Mouse (Mus musculus) lung, embryonic 14.5 days (tissue): ENCODE results near the gene Them5. TPM values are rescaled to one million over a fixed set of nuclear protein-coding genes. Genes with fewer than 3 reads are reported as not detected.

Experiments used
- ATAC-seq: fragments of 200-750 bp; cut with Nextera tagmentation; 2 replicates; pipeline ENCODE4 v1.8.0; 2017; ENCODE audit warnings: mild to moderate bottlenecking, moderate TSS enrichment, moderate library complexity; ENCODE audit not compliant: insufficient read depth
- DNase-seq: peaks from one replicate; pipeline ENCODE4 v3.0.0-alpha.2; 2015
- H3K27ac ChIP-seq: fragments of 300-500 bp; sonication (generic); 2 replicates; pipeline ENCODE4 v1.5.1; 2014; ENCODE audit warnings: low read depth, mild to moderate bottlenecking, moderate library complexity
- H3K27me3 ChIP-seq: fragments of 300-500 bp; sonication (generic); 2 replicates; pipeline ENCODE4 v1.6.1; 2014; ENCODE audit warnings: low read length, control low read depth; ENCODE audit not compliant: insufficient read depth
- H3K36me3 ChIP-seq: fragments of 300-500 bp; sonication (generic); 2 replicates; pipeline ENCODE4 v1.6.1; 2014; ENCODE audit warnings: control low read depth; ENCODE audit not compliant: insufficient read depth
- H3K4me1 ChIP-seq: fragments of 300-500 bp; sonication (generic); 2 replicates; pipeline ENCODE4 v1.6.1; 2014; ENCODE audit warnings: antibody characterized with exemption, control low read depth; ENCODE audit not compliant: insufficient read depth
- H3K4me2 ChIP-seq: fragments of 300-500 bp; sonication (generic); 2 replicates; pipeline ENCODE4 v1.6.1; 2014; ENCODE audit warnings: mild to moderate bottlenecking
- H3K4me3 ChIP-seq: fragments of 300-500 bp; sonication (generic); 2 replicates; pipeline ENCODE4 v1.5.1; 2014; ENCODE audit warnings: low read depth, low read length
- H3K9ac ChIP-seq: fragments of 300-500 bp; sonication (generic); 2 replicates; pipeline ENCODE4 v1.6.1; 2014
- H3K9me3 ChIP-seq: fragments of 300-500 bp; sonication (generic); 2 replicates; pipeline ENCODE4 v1.6.1; 2016; ENCODE audit warnings: low read depth, low read length, control low read depth
- CTCF ChIP-seq: IDR thresholded peaks from 2 replicates; pipeline ENCODE4 v1.5.1; 2016; ENCODE audit warnings: antibody characterized with exemption, low read depth
- WGBS: fragments of 180-500 bp; shearing (Covaris S2); extraction: QIAGEN DNeasy Blood & Tissue Kit; methylation state at CpG from one replicate; pipeline ENCODE4 v1.1.7; 2014; 5-methylcytosine and 5-hydroxymethylcytosine counted together
- polyA plus RNA-seq: library from polyadenylated mRNA; unstranded; fragments of >200 nt; fragmentation: Nextera tagmentation; extraction: Ambion mirVana; gene quantifications from 2 replicates; pipeline ENCODE4 v1.2.1, GENCODE M21; 2014

Gene Them5
- polyA plus RNA-seq, 1 experiment from 2014 or later = 0.43 TPM

DNA sequence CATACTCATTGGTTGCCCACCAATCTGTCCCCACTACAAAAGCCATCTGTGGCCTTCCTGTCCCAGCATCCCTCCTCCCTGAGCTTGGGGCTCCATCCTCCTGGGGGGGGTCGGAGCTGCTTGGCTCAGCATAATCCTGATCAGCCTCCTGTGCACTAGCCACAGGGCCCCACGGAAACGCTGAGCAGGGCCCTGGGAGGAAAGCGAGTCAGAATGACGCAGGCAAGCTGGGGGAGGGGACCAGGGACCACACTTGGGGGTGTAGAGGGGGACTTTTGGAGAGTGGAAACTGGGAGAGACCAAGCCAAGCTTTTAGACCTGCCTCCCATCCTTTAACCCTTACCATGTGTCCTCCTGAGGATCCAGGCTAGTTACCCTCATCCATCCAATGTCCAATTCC, 34.0 kb downstream of the Them5 start:
- no peak overlapping the region for H3K27ac ChIP-seq
- 53% methylated on average over 5 of the region's 5 CpGs for WGBS
- H3K4me3 ChIP-seq = no peak overlapping the region
- H3K27me3 ChIP-seq = no peaks in the 10 kb centered on the region
- DNase-seq (no peak), ATAC-seq (no peak)
- no peaks in the 10 kb centered on the region for H3K9me3 ChIP-seq
- H3K4me2 ChIP-seq = no peak overlapping the region
- TF ChIP-seq CTCF = no peak
- H3K4me1 ChIP-seq = no peaks in the 10 kb centered on the region
- no peaks in the 10 kb centered on the region for H3K36me3 ChIP-seq
- no peak overlapping the region for H3K9ac ChIP-seq

GRCm38 (mm10) chr3:94377028-94377923, 35.4 kb downstream of the Them5 start:
- no peak for DNase-seq
- H3K4me2 ChIP-seq = no peak overlapping the region
- H3K4me1 ChIP-seq = no peaks in the 10 kb centered on the region
- no peak overlapping the region for H3K4me3 ChIP-seq
- no peaks in the 10 kb centered on the region for H3K27me3 ChIP-seq
- ATAC-seq = no peak
- H3K9ac ChIP-seq = no peak overlapping the region
- TF ChIP-seq CTCF = no peak
- H3K9me3 ChIP-seq = no peaks in the 10 kb centered on the region
- no peak overlapping the region for H3K27ac ChIP-seq
- WGBS = 10% methylated on average over 13 of the region's 13 CpGs
- no peaks in the 10 kb centered on the region for H3K36me3 ChIP-seq

DNA sequence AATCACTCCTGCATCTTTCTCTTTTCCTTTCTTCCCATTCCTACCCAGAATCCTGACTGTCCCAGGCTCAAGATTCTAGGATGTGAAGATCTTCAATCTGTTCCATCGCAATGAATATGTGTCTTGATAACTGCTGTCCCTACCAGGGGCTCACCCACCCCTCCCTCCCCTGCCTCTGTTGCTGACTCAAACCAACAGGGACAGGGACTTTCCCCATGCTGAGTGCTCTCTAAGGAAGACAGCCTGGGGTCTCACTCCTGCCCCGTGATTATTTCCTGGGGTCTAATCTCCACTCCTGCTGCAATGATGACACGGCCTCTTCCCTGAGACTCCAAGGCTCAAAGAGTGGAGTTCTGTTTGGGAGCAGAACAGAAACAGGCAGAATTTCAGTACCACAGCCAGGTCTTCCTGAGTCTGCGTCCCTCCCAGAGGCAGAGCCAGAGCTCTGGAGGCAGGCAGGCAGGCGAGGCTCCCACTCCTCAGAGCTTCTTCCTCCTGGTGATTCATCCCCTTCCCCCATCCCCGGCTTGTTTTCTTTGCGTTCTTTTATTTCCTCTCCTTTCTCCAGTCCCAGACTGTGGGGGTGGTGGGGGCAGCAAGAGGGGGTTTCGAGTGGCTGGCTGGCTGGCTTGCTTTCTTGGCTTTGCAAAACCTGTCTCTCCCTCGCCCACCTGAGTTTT, 38.1 kb downstream of the Them5 start:
- Histone ChIP-seq H3K27ac (no peak overlapping the region), H3K36me3 (no peaks in the 10 kb centered on the region), H3K4me3 (no peak overlapping the region), H3K4me2 (no peak overlapping the region), H3K9ac (no peak overlapping the region), H3K4me1 (no peaks in the 10 kb centered on the region), H3K9me3 (no peaks in the 10 kb centered on the region), H3K27me3 (no peaks in the 10 kb centered on the region)
- TF ChIP-seq CTCF = no peak
- DNase-seq (no peak), ATAC-seq (no peak)
- 14% methylated on average over 9 of the region's 9 CpGs for WGBS

DNA sequence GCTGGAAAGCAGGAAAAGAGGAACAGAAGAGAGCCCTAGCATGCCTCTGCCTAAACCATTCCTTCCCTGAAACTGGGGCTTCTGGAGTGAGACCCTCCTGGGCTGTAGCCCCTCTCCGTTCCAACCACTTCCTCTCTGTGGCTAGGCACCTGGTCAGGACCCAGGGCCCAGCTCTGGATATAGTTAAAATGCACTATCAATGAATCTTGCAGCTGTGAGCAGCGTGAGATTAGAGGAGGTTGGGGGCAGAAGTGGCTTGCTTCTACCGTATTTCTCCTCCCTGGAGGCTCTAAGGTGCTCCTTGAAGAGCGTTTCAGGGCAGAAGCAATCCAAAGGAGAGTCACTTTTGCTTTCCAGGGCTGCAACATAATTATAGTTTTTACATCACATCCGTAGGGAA, 40.4 kb downstream of the Them5 start:
- Histone ChIP-seq H3K27ac (no peak overlapping the region), H3K4me1 (no peaks in the 10 kb centered on the region), H3K9ac (no peak overlapping the region), H3K4me2 (no peak overlapping the region), H3K36me3 (no peaks in the 10 kb centered on the region), H3K4me3 (no peak overlapping the region), H3K9me3 (no peaks in the 10 kb centered on the region), H3K27me3 (no peaks in the 10 kb centered on the region)
- 71% methylated on average over 5 of the region's 5 CpGs for WGBS
- no peak for ATAC-seq
- no peak for DNase-seq
- no peak for TF ChIP-seq CTCF

- DNase-seq (no peak), ATAC-seq (no peak)
- Histone ChIP-seq H3K4me1 (no peaks in the 10 kb centered on the region), H3K9me3 (no peaks in the 10 kb centered on the region), H3K9ac (no peak overlapping the region), H3K27me3 (no peaks in the 10 kb centered on the region), H3K36me3 (no peaks in the 10 kb centered on the region), H3K4me3 (no peak overlapping the region), H3K4me2 (no peak overlapping the region), H3K27ac (no peak overlapping the region)
- WGBS = 67% methylated on average over 3 of the region's 3 CpGs
- no peak for TF ChIP-seq CTCF
Observed at GRCm38 (mm10) chr3:94383476-94383875, 41.6 kb downstream of the Them5 start.

DNA sequence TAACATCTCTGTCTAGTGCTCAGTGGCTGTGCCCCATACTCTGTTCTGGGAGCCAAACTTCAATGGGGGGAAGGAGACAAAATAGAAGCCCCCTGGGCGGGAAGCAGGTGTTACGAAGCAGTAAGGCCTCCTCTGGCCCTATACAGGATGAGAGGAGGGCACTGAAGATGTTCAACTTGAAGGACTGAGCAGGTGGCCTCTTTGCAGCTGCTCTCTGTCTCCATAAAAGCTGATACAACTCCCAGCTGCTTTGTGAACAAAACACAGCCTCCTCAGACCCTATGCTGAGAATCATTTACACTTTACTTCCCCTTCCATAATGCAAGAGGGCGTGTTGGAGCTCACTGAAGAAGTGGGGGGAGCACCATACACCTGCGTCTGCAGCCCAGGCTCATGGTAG, 44.8 kb downstream of the Them5 start:
- TF ChIP-seq CTCF = no peak
- no peak overlapping the region for H3K27ac ChIP-seq
- WGBS = 58% methylated on average over 4 of the region's 4 CpGs
- H3K9ac ChIP-seq = no peak overlapping the region
- H3K9me3 ChIP-seq = no peaks in the 10 kb centered on the region
- DNase-seq (no peak), ATAC-seq (no peak)
- no peaks in the 10 kb centered on the region for H3K4me1 ChIP-seq
- H3K4me2 ChIP-seq = no peak overlapping the region
- H3K27me3 ChIP-seq = no peaks in the 10 kb centered on the region
- no peaks in the 10 kb centered on the region for H3K36me3 ChIP-seq
- no peak overlapping the region for H3K4me3 ChIP-seq

DNA sequence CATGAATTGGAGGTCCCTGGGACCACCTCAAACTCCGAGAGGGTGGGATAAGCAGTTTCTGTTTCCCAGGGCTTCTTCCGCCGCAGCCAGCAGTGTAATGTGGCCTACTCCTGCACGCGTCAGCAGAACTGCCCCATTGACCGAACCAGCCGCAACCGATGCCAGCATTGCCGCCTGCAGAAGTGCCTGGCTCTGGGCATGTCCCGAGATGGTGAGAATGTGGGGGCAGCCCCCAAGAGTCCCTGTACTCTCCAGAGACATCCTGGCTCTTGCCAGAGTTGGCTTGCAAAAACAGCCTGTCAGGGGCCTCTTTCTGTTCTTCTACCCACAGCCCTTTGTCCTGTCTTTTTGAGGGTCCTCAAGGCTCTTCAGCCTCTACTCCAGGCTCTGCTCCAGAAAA, 45.5 kb downstream of the Them5 start:
- H3K4me3 ChIP-seq = no peak overlapping the region
- ATAC-seq (no peak), DNase-seq (no peak)
- H3K4me1 ChIP-seq = no peaks in the 10 kb centered on the region
- no peaks in the 10 kb centered on the region for H3K36me3 ChIP-seq
- H3K27ac ChIP-seq = no peak overlapping the region
- no peaks in the 10 kb centered on the region for H3K9me3 ChIP-seq
- no peak overlapping the region for H3K4me2 ChIP-seq
- H3K9ac ChIP-seq = no peak overlapping the region
- WGBS = 85% methylated on average over 10 of the region's 10 CpGs
- TF ChIP-seq CTCF = no peak
- H3K27me3 ChIP-seq = no peaks in the 10 kb centered on the region
